Mouse (Mus musculus) megakaryocyte progenitor cell, adult 5-6 weeks (primary cell): ENCODE measurements around the gene Faf1. TPM values are rescaled to one million over a fixed set of nuclear protein-coding genes. Genes with fewer than 3 reads are reported as not detected.

ENCODE experiments used
- ATAC-seq: replicated peaks from 2 replicates; pipeline ENCODE4 v1.8.0; 2016; ENCODE audit warnings: mild to moderate bottlenecking, moderate TSS enrichment, inconsistent platforms; ENCODE audit not compliant: poor library complexity
- total RNA-seq, 2 experiments: library from RNA; stranded (forward) in 1 of 2; stranded (reverse) in 1 of 2; fragments of 157-497, 149-512 nt in 1 of 2; fragments of 200-1000 nt in 1 of 2; gene quantifications; 2 replicates each; pipeline versions ENCODE4 v1.2.3 to v1.2.4; 2015 to 2017

Faf1 gene
- total RNA-seq, 2 experiments from 2014 or later: 41.4 to 47.9 TPM

- peak; percentile 27 for ATAC-seq
Measured at GRCm38 (mm10) chr4:109987560-109988362, 311.4 kb downstream of the Faf1 start.

- no peak for ATAC-seq
Measured at GRCm38 (mm10) chr4:109988411-109988810, 312.0 kb downstream of the Faf1 start.

- ATAC-seq: no peak
Measured at GRCm38 (mm10) chr4:109989213-109989612, 312.8 kb downstream of the Faf1 start.

- no peak for ATAC-seq
Measured at GRCm38 (mm10) chr4:110006044-110006443, 329.7 kb downstream of the Faf1 start.

Other genes with a start within 250 kb of the Faf1 start
- gene Rnf11, start 191.9 kb upstream of the Faf1 start, total RNA-seq (2015): 17.3 and 20.9 TPM in 2 replicates
- 18.7 and 27.1 TPM in 2 replicates for gene Rnf11, start 191.9 kb upstream of the Faf1 start, total RNA-seq (2017)
- gene 4930522H14Rik, start 145.3 kb upstream of the Faf1 start, total RNA-seq (2015): not detected in 2 replicates
- not detected in 2 replicates for gene 4930522H14Rik, start 145.3 kb upstream of the Faf1 start, total RNA-seq (2017)
- gene Cdkn2c, start 9.4 kb upstream of the Faf1 start, total RNA-seq (2015): 27.6 and 28.8 TPM in 2 replicates
- 32.7 and 40.3 TPM in 2 replicates for gene Cdkn2c, start 9.4 kb upstream of the Faf1 start, total RNA-seq (2017)